Mouse (Mus musculus): Measurements from ENCODE around the gene Lpin3. TPM values are rescaled to one million over a fixed set of nuclear protein-coding genes. Genes with fewer than 3 reads are reported as not detected.

The Lpin3 gene
- 1.1 and 3.7 TPM in 2 replicates for total RNA-seq (2014; rRNA removed)
- polyA plus RNA-seq (2015; fragmentation: Nextera tagmentation; extraction: Ambion mirVana), result 0.38 and 0.55 TPM in 2 replicates

DNA sequence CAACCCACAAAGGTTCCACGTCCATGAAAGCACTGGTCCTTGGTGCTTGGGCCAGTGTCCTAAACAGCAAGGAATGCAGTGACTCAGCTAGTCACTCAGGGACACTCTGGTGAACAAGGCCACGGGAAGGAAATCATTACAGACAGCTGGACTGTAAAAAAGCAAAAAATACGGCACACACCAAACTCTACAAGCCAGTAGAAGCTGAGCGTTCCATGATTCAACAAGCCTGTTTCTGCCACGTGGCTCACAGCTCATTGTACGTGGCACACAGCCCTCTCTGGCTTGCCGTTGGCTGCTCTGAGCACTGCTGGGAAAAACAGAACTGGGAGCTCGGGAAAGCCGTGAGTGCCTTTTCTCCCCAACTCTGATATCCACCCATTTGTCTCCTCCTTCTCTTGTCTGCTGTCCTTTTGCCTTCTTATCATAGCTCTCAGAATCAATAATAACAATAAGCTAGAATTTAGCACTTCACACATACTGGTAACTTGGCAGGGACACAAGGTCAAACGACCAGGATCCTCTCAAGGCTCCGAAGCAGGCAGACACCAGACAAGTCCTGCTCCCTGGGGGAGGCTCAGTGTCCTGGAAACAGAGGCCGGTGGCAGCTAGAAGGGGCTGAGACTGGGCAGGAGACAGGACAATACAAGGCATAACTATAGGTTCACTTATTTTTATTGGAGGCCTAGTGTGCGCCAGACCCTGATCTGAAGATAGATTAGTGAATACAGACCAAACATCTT lies at the start of gene Lpin3:
Gene Lpin3, plus strand, starts transcription at position 218 of the 743 bp plus-strand sequence.
- H3K4me1 ChIP-seq (ENCODE audit: insufficient read depth, low read length), result no peaks in the 10 kb centered on the region
- DNase-seq (ENCODE audit: low spot score) (peak; percentile 16), ATAC-seq (ENCODE audit: low FRiP score) (no peak)
- no peak within 1 kb of the TSS for H3K4me2 ChIP-seq (ENCODE audit: low read depth, low read length, poor library complexity, severe bottlenecking)
- H3K27ac ChIP-seq (ENCODE audit: low read depth, low read length), result no peak within 1 kb of the TSS
- H3K9ac ChIP-seq (replicated peaks; ENCODE audit: low read length, poor library complexity, severe bottlenecking), result no peak within 1 kb of the TSS
- no peaks in the 10 kb centered on the region for H3K9me3 ChIP-seq (ENCODE audit: low read length)
- 64% methylated on average over 13 of the region's 13 CpGs for WGBS
- no peak for TF ChIP-seq CTCF (IDR thresholded peaks at IDR 0.05)
- no peaks in the 10 kb centered on the region for H3K36me3 ChIP-seq (ENCODE audit: insufficient read depth, low read length)
- no peak within 1 kb of the TSS for H3K4me3 ChIP-seq (ENCODE audit: low read depth, low read length)
- no peaks in the 10 kb centered on the region for H3K27me3 ChIP-seq (ENCODE audit: insufficient read depth, low read length)

DNA sequence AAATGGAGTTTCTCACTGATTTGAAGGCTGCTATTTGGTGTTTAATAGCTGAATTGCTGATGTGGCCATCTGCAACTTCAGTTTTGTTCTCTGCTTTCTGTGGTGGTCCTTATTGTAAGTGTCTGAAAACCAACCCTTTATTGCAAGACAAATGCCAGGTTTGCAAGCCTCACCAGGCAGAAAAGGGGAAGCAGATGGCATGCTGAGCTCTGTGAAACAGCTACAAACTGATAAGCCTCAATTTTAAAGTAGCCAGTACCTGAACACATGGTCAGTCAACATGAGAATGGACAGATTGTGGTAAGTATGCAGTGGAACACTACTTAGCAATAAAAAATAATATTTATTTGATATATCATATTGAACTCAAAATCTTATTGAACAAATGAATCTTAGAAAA lies 39.6 kb upstream of the Lpin3 start:
- H3K27me3 ChIP-seq (ENCODE audit: insufficient read depth, low read length), result no peaks in the 10 kb centered on the region
- no peaks in the 10 kb centered on the region for H3K9me3 ChIP-seq (ENCODE audit: low read length)
- ATAC-seq (ENCODE audit: low FRiP score) (no peak), DNase-seq (ENCODE audit: low spot score) (no peak)
- H3K4me1 ChIP-seq (ENCODE audit: insufficient read depth, low read length), result no peaks in the 10 kb centered on the region
- TF ChIP-seq CTCF (IDR thresholded peaks at IDR 0.05), result no peak
- no peaks in the 10 kb centered on the region; the same call in 1 of the 2 replicates for H3K36me3 ChIP-seq (ENCODE audit: insufficient read depth, low read length)
- H3K9ac ChIP-seq (replicated peaks; ENCODE audit: low read length, poor library complexity, severe bottlenecking), result no peak overlapping the region
- no peak overlapping the region for H3K27ac ChIP-seq (ENCODE audit: low read depth, low read length)
- H3K4me3 ChIP-seq (ENCODE audit: low read depth, low read length), result no peak overlapping the region
- H3K4me2 ChIP-seq (ENCODE audit: low read depth, low read length, poor library complexity, severe bottlenecking), result no peak overlapping the region

DNA sequence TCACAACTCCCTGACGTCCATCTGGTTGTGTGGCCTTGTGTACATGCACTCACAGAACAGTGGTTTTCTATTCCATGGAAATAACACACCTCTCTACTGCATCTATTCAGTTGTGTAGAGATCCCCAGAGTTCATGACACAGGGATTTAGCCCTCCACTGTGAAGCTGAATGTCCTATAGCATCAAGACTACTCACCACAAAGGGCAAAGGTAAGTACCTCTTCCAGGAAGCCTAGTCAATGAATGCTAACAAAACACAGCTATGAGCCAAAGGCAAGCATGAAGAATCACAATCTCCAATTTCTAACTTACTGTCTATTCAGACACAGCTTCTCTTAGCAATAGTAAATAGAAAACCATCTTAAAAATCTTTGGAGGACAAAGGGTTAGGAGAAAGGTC lies 32.8 kb upstream of the Lpin3 start:
- no peak overlapping the region for H3K9ac ChIP-seq (replicated peaks; ENCODE audit: low read length, poor library complexity, severe bottlenecking)
- 83% methylated on average over 1 of the region's 1 CpGs for WGBS
- H3K4me2 ChIP-seq (ENCODE audit: low read depth, low read length, poor library complexity, severe bottlenecking), result no peak overlapping the region
- no peaks in the 10 kb centered on the region for H3K4me1 ChIP-seq (ENCODE audit: insufficient read depth, low read length)
- no peak overlapping the region for H3K27ac ChIP-seq (ENCODE audit: low read depth, low read length)
- TF ChIP-seq CTCF (IDR thresholded peaks at IDR 0.05), result no peak
- H3K36me3 ChIP-seq (ENCODE audit: insufficient read depth, low read length), result no peaks in the 10 kb centered on the region
- no peak for DNase-seq (ENCODE audit: low spot score)
- H3K9me3 ChIP-seq (ENCODE audit: low read length), result no peaks in the 10 kb centered on the region
- no peak for ATAC-seq (ENCODE audit: low FRiP score)
- no peaks in the 10 kb centered on the region for H3K27me3 ChIP-seq (ENCODE audit: insufficient read depth, low read length)
- H3K4me3 ChIP-seq (ENCODE audit: low read depth, low read length), result no peak overlapping the region

DNA sequence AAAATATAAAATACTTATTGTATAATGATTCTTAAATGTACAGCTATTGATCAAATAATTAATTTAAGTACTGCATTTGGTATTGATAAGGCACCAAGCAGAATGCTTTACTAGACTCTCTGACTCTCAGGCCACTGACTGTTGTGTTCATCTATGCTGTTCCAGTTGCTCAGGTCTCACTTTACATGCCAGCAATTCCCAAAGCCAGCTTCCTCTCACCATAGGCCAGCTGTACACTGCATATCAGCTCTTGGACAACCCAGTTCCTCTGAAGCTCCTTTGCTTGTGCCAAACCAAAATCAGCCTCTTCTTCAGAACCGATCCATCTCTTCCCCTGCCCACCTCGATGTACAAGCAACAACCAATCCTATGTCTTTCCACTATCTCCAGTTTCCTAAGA lies 32.3 kb upstream of the Lpin3 start:
- 92% methylated on average over 2 of the region's 2 CpGs for WGBS
- no peak for TF ChIP-seq CTCF (IDR thresholded peaks at IDR 0.05)
- Histone ChIP-seq H3K27ac (ENCODE audit: low read depth, low read length) (no peak overlapping the region), H3K4me1 (ENCODE audit: insufficient read depth, low read length) (no peaks in the 10 kb centered on the region), H3K4me3 (ENCODE audit: low read depth, low read length) (no peak overlapping the region), H3K36me3 (ENCODE audit: insufficient read depth, low read length) (no peaks in the 10 kb centered on the region), H3K9me3 (ENCODE audit: low read length) (no peaks in the 10 kb centered on the region), H3K9ac (replicated peaks; ENCODE audit: low read length, poor library complexity, severe bottlenecking) (no peak overlapping the region), H3K27me3 (ENCODE audit: insufficient read depth, low read length) (no peaks in the 10 kb centered on the region), H3K4me2 (ENCODE audit: low read depth, low read length, poor library complexity, severe bottlenecking) (no peak overlapping the region)
- ATAC-seq (ENCODE audit: low FRiP score) (no peak), DNase-seq (ENCODE audit: low spot score) (no peak)

DNA sequence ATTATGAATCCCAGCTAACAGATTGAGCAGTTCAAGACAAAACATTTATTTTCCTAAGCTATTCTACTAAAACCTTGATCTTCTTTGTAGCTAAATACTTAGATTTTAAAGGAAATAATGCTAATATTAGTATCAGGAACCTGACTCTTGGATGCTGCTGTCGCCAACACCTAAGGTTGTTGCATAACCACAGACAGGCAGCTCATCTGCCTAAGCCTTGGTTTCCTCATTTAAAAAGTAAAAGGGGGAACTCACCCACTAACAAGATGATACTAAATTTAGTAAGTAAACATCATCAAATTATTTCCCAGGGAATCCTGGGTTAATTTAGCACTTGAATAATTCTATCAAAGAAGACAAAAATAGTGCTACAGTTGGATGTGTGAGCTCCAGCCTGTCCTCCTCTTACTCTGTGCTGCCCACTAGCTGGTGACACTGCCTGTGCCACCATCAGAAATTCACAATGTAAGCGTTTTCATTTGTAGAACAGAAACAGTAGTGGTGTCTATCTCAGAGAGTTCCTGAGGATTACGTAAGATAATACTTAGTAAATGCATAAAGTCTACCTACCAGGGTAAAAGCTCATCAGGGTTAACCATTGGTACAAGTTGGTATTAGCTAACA lies 30.7 kb upstream of the Lpin3 start:
- H3K27me3 ChIP-seq (ENCODE audit: insufficient read depth, low read length), result no peaks in the 10 kb centered on the region
- no peaks in the 10 kb centered on the region for H3K36me3 ChIP-seq (ENCODE audit: insufficient read depth, low read length)
- peak; percentile 43 for TF ChIP-seq CTCF (IDR thresholded peaks at IDR 0.05)
- no peak for DNase-seq (ENCODE audit: low spot score)
- no peak overlapping the region for H3K4me2 ChIP-seq (ENCODE audit: low read depth, low read length, poor library complexity, severe bottlenecking)
- WGBS, result 88% methylated on average over 3 of the region's 3 CpGs
- H3K9me3 ChIP-seq (ENCODE audit: low read length), result no peaks in the 10 kb centered on the region
- H3K4me1 ChIP-seq (ENCODE audit: insufficient read depth, low read length), result no peaks in the 10 kb centered on the region
- no peak overlapping the region for H3K4me3 ChIP-seq (ENCODE audit: low read depth, low read length)
- no peak overlapping the region for H3K9ac ChIP-seq (replicated peaks; ENCODE audit: low read length, poor library complexity, severe bottlenecking)
- ATAC-seq (ENCODE audit: low FRiP score), result no peak
- H3K27ac ChIP-seq (ENCODE audit: low read depth, low read length), result no peak overlapping the region

DNA sequence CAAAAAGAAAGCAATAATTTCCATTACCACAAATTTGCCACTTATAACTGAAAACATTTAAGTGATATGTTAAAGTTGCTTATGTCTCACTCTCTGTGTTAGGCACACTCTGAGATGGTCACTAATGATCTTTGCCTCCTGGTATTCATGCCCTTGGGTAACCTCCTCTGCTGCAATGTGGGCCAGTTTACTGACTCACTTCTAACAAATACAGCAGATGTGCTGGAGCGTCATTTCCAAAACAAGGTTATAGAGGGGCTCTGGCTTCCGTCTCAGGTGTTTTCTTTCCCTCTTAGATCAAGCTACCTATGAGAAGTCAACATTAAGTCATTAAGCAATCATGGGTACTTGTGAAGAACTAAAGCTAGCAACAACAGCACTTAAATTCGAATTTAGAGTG lies 30.1 kb upstream of the Lpin3 start:
- 84% methylated on average over 3 of the region's 3 CpGs for WGBS
- no peak for TF ChIP-seq CTCF (IDR thresholded peaks at IDR 0.05)
- no peak overlapping the region for H3K4me2 ChIP-seq (ENCODE audit: low read depth, low read length, poor library complexity, severe bottlenecking)
- no peaks in the 10 kb centered on the region for H3K9me3 ChIP-seq (ENCODE audit: low read length)
- no peak overlapping the region for H3K4me3 ChIP-seq (ENCODE audit: low read depth, low read length)
- DNase-seq (ENCODE audit: low spot score) (no peak), ATAC-seq (ENCODE audit: low FRiP score) (no peak)
- no peaks in the 10 kb centered on the region for H3K4me1 ChIP-seq (ENCODE audit: insufficient read depth, low read length)
- H3K27ac ChIP-seq (ENCODE audit: low read depth, low read length), result no peak overlapping the region
- H3K9ac ChIP-seq (replicated peaks; ENCODE audit: low read length, poor library complexity, severe bottlenecking), result no peak overlapping the region
- H3K27me3 ChIP-seq (ENCODE audit: insufficient read depth, low read length), result no peaks in the 10 kb centered on the region
- H3K36me3 ChIP-seq (ENCODE audit: insufficient read depth, low read length), result no peaks in the 10 kb centered on the region

Data from midbrain, postnatal 0 days (tissue).